Mouse (Mus musculus): ENCODE measurements around the gene Mr1. TPM values are rescaled to one million over a fixed set of nuclear protein-coding genes. Genes with fewer than 3 reads are reported as not detected.

Mr1 gene
- total and polyA plus RNA-seq, 3 experiments: 4.4 to 30.6 (median 29.2) TPM

DNA sequence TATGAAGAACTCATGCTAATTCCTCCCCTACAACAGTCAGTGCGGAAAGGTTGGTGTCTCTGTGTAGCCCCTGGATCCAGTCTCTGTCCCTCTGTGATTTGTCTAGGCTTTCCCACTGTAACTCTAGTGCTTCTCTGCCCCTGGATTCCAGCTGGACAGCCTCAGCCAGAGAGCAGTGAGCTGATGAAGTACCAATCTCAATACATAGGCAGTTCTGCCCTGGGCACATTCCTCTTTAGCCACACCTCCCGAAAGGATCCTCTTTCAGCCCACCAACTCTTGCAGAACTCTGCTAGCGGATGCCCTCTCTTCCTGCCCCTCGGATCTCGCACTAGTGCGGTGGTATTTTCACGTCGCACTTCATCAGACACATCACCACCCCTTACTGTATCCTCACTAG is 11.7 kb downstream of the Mr1 start:
- no peak for DNase-seq

GRCm38 (mm10) chr1:155127429-155127934 is 19.1 kb downstream of the Mr1 start:
- DNase-seq: no peak

DNA sequence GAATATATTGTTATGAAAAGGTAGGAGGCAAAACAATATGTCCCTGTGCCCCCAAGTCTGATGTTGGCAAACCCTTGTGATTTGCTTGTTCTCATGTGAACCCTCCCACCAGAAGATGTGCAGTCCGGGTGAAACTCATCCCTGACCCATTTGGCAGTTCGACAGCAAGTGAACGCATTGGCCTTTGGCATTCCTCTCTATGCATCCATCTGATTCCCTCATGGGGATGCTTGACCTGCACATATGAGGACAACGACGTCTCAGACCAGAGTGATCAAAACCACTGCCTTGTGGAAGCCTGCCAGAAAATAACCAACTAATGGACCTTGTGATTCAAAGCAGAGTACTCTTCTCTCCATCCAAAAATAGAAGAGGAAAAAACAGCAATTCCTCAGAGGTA is 19.9 kb downstream of the Mr1 start:
- peak; percentile 54 for DNase-seq

DNA sequence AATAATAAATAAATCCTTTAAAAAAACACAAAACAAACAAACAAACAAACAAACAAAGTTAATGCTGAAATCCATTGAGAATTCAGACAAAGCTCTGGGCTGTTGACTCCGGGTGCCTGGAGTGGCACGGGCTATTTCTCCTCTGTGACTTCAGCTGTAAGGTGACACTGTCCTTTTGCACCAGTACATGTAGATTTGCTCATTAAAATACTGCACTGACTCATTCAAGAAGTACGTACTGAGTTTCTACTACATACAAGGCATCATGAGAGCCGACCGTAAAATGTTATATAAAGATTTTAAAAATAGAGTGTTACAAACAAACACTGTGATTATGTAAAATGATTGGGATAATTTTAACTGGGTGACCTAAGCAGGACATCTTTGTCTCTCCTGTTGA is 22.2 kb downstream of the Mr1 start:
- no peak for DNase-seq

GRCm38 (mm10) chr1:155121977-155122939 is 24.4 kb downstream of the Mr1 start:
- peak; percentile 66 for DNase-seq

DNA sequence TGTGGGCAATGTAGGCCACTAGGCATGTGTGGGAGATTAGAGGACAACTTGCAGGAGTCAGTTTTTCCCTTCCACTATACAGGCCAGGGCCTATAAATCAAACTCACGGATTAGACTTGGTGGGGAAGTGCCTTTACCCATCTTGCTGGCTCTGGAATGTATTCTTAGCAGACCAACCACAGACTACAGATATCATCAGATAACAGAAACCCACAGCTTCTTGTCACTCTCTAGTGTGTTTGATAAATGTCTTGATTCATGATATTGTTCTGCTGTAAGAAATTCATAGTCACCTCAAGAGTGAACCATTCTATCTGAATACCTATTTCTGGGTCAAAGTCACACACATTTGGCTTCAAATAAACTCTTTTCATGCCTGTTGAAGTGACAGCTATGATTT is 26.9 kb downstream of the Mr1 start:
- no peak for DNase-seq

DNA sequence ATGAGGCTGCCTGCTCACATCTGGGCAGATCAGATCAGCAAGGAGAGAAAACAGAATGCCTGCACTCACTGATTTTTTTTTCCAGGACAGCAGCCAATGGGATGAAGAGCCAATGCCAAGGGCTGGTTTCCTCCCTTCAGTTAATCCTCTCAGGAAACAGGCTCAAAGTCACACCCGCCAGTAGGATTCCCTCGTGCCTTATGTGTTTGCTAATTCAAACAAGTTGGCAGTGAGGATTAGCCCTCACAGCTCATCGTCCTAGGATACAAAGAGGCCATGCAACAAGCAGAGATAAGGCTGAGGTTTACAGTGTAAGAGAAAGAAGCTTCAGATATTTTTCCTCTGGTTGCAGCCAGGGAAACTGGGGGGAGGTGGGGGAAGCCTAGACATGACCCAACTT is 32.7 kb downstream of the Mr1 start:
- DNase-seq: no peak

GRCm38 (mm10) chr1:155112875-155113274 is 33.7 kb downstream of the Mr1 start:
- DNase-seq: no peak

DNA sequence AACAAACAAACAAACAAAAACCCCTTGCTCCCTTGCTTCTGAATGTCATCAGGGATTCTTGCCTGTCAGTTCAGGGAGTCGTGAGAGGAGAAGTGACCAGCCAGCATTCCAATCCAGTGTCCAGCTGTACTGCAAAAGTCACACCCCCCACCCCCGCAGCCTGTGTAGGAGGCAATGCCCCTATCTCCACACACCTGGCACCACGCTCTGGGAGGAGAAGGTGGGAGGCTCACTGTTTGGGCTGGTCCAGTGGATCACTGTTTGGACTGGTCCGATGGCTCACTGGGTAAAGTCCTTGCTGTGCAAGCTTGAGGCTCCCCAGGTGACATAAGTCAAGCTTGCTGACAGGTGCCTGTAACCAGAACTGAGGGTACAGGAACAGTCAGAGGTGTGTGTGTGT is 34.5 kb downstream of the Mr1 start:
- DNase-seq: no peak

DNA sequence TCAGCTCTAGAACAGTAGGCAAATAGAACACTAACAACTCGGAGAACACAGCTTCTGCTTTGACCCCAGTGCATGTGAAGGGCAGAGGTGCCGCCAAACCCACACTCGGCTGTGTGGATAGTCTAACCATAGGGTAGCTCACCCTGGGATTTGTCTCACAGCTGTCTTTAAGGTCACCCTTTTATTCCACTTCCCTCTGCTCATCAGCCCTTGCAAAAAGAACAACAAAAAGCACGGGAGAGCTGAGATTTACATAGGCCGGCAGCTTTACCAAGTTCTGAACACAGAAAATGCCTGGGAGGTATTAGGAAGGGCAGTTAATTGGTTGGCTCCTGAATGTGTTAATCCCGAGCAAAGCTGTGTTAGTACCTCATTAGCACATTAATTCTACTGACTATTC is 35.1 kb downstream of the Mr1 start:
- no peak for DNase-seq

DNA sequence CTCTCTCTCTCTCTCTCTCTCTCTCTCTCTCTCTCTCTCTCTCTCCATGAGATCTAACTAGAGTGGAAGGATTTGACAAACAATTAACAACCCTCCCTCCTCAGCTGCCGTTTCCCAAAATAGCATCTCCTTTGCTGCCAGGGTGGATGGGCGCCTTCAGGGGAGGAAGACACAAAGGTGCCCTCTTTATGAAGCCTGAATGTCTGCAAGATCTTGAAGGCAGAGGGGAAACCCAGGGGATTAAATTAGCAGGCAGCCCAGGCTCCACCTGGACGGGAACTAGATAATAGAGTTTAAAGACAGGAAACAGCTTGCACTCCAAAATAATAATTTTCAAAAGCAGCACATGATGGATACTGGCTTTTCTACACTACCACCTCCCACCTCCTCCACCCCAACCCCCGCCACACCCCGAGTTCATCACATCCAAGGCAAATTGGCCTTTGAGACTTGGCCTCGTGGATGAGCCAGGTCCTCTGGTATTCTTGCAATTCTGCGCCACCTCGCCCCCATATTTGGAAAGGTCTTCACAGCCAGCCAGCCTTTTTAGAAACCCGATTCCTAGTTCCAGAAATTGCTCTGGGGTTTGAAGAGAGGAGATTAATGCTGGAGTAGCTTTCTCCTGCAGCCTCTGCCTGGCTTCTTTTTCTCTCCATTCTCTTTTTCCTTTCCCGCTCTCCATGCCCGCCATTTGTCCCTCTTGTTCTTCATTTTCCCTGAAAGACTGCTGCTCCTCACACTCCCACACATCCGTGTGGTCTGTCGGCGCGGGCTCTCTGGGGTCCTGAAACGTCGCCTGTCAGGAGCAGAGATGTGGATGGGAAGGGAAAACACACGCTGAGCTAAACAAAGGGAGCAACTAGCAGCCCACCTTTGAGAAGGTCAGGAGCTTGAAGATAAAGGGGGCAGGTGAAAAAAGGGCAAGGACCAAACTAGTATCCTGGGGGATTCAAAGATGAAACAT is 36.9 kb downstream of the Mr1 start:
- no peak for DNase-seq

- peak; percentile 31 for DNase-seq
Measured at GRCm38 (mm10) chr1:155108412-155108811, 38.2 kb downstream of the Mr1 start.

GRCm38 (mm10) chr1:155107843-155108242 is 38.8 kb downstream of the Mr1 start:
- no peak for DNase-seq

DNA sequence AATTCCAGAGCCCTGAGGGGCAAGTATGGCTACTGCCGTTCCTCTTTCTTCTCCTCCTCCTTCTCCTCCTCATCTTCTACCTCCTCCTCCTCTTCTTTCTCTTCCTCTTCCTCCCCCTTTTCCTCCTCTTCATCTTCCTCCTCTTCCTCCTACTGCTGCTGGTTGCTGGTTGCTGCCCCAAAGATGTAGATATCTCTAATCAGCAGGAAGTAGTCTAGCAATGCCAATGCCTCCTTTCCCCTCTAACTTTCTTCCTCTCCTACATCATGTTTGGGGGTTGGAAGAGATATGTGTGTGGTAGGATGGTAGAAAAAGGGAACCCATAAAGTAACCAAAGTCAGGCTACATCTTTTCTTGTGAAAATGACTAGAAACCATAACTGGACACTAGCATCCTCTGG is 40.3 kb downstream of the Mr1 start:
- DNase-seq: no peak

- DNase-seq: no peak
Measured at GRCm38 (mm10) chr1:155103991-155104390, 42.6 kb downstream of the Mr1 start.

GRCm38 (mm10) chr1:155102631-155103030 is 44.0 kb downstream of the Mr1 start:
- DNase-seq: no peak

DNA sequence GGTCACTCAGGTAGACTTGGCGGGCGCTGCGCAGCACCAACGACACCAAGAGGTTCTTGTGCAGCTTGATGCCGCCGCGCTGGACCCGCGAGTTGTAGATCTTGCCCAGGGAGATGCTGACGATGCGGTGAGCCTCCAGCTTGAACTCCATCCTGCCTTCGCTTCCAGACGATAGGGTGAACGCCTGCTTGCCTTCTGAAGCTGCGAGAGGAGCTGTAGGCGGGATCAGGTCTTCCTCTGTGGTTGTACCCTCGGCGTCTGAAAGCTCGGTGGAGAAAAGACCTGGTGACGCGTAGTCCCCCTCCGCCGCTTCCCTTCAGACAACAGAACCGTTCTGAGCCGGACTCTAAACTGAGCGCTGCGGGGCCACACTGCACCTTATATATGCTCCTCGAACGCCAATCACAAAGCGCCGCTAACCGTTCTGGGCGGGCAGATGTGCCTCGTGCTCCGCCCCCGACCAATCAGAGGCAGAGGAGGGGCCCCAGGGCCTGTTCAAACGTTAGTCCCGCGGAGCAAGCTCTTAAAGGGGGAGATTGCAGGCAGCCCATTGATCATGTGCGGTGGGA is 47.2 kb downstream of the Mr1 start, which contains the start of gene Ier5:
Gene Ier5 (minus strand): TSS at position 357 of the 569 bp plus-strand sequence.
- peak; percentile 98 for DNase-seq

DNA sequence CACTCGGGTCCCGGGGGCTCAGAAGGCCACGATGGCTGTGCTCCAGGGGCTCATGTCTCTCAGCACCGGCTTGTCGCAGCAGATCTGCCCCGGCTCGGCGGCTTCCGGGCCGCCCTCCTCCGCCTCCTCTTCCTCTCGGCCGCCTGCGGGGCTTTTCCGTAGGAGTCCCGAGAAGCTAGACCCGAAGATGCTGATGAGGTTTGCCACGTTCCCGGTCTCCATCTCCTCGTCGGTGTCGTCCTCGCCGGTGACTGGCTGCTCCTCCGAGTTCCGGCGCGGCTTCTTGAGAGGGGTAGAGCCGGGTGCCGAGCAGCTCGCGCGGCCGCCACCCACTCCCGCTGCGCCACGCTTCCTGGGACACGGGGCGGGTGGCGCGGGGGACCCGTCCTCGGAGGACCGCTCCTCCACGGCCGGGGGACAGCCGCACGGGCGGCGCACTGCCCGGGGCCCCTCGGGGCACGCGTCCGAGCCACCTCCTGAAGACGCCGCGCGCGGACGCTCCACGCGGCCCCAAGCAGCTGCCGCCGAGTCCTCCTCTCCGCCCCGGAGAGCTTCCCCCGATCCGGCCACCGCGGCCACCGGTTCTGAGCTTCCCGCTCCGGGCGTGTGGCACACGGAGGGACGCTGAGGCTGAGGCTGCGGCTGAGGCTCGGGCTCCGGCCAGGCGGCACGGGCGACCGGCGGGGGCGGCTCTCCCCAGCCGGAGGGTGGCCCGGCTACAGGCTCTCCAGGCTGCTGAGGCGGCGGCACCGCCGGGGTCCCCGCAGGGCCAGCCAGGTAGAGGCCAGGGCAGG is 47.9 kb downstream of the Mr1 start:
- peak; percentile 77 for DNase-seq

DNA sequence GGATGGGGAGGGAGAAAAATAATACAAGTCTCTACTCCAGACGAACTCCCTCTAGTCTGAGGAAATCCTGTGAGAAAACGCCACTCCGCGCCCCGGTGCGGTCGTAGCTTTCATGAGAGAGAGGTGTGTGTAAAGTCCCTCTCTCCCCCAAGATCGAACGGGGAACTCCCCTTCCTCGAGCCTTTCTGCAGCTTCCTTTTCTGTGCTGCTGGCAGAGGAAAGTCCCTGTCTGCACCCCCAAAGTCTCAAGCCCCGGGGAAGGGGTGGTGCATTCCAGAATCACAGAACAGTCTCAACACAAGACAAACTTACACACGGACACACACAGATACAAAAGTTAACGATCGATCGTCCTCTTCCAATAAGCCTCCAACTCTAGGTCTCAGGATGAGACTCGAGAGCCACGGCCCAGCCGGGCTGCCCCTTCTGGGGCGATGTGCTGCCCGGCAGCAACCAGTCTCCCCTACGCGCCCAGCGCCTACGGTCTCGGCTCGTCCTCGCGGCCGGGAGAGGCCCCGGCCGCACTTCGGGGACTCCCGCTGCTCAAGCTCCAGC is 48.6 kb downstream of the Mr1 start:
- DNase-seq: peak; percentile 65

DNA sequence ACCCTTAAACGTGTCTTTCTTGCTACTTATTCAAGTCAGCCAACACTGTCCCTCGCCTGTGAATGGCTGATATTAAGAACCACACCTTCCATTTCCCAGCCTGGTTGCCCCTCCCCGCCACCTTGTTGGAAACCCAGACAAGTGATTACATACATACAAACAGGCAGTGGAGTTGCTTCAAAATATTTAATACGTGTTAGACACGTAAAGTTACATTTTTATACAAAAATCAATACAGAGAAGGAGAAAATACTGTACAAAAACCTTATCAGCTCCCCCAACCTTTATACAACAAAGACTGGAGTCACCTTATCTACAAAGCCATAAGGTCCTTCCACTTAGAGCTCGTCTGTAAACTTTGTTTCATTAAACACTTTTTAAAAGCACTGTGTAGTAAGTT is 49.3 kb downstream of the Mr1 start:
- DNase-seq: no peak

Data from adrenal gland, adult 2 months (tissue).